10 mouse cellular contexts compared by ENCODE assay signal in the genomic region with DNA sequence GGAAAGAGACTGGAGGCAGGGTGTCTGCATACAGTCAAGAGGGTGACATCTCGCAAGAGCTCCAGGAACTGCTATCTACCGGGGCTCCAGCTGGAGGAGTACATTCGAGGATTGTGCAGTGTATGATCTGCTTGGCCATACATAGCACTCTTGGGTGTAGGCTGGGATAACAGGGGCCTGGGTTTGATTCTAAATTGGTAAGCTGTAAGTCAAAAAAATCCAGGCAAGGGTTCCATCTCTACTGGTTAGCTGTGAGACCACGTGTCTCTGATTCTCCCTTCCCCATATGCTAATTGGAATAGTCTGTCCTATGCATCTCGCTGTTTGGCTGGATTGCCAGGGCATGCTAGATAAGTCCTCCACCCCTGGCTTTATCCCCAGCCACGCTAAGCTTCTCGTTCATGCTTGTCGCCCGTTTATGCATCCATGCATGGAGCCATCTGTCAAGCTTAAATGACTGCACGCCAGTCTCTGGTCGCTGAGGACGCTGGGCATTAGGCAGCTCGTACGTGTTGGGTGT. TPM values are rescaled to one million over a fixed set of nuclear protein-coding genes. Genes with fewer than 3 reads are reported as not detected.
A peak's percentile ranks its signal among the peaks of the same experiment; 100 is the strongest.
DNase-seq lines count a peak whose midpoint lies in the region; ATAC-seq lines count a peak whose summit lies in the region.
"Had no signal": no experiment of that assay in that cellular context is flagged by ENCODE, and none has a peak within 500 bp of the region (broad histone marks: within the 10 kb centered on the region; RNA-seq: fewer than 3 reads in every experiment).

No protein-coding gene starts in this region.

- no peak for DNase-seq in kidney, postnatal 14 days
- peak; percentile 93 for DNase-seq in embryonic facial prominence, embryonic 14.5 days (ENCODE audit: low spot score)
- DNase-seq in intestine, embryonic 14.5 days (ENCODE audit: low spot score): no peak
- no peak for DNase-seq in layer of hippocampus, postnatal 14 days (ENCODE audit: low spot score in 2 of 2)
- DNase-seq in adrenal gland, postnatal 25 days: no peak
- no peak for DNase-seq in yolk sac, embryonic 10.5 days (ENCODE audit: low spot score)

- no peaks in the 10 kb centered on the region for H3K9me3 ChIP-seq in kidney, embryonic 16.5 days (ENCODE audit: low read length)
- H3K9me3 ChIP-seq in embryonic facial prominence, embryonic 14.5 days (ENCODE audit: control insufficient read depth, low read length): no peaks in the 10 kb centered on the region
- no peaks in the 10 kb centered on the region for H3K9me3 ChIP-seq in intestine, embryonic 14.5 days (ENCODE audit: control insufficient read depth, low read length)
- no peaks in the 10 kb centered on the region for H3K9me3 ChIP-seq in neural tube, embryonic 15.5 days (replicated peaks)

- no peak overlapping the region for H3K4me3 ChIP-seq in kidney, embryonic 16.5 days (ENCODE audit: low read length)
- H3K4me3 ChIP-seq in embryonic facial prominence, embryonic 14.5 days (ENCODE audit: low read depth, low read length): 0 out of 2 replicates have a peak overlapping the region, but pooled peaks have one; percentile 16
- no peak overlapping the region for H3K4me3 ChIP-seq in intestine, embryonic 14.5 days (ENCODE audit: low read depth, low read length)
- no peak overlapping the region for H3K4me3 ChIP-seq in neural tube, embryonic 15.5 days (replicated peaks)

- H3K36me3 ChIP-seq in kidney, embryonic 16.5 days (ENCODE audit: insufficient read depth, low read length): no peaks in the 10 kb centered on the region
- H3K36me3 ChIP-seq in embryonic facial prominence, embryonic 14.5 days (ENCODE audit: control insufficient read depth, insufficient read depth, low read length): no peaks in the 10 kb centered on the region
- no peaks in the 10 kb centered on the region for H3K36me3 ChIP-seq in intestine, embryonic 14.5 days (ENCODE audit: control insufficient read depth, insufficient read depth, low read length)
- H3K36me3 ChIP-seq in neural tube, embryonic 15.5 days: no peaks in the 10 kb centered on the region

- ATAC-seq in kidney, embryonic 16.5 days (ENCODE audit: low FRiP score, low TSS enrichment): peak; percentile 41
- peak; percentile 38 for ATAC-seq in embryonic facial prominence, embryonic 14.5 days (ENCODE audit: low read depth)
- peak; percentile 28; the same call in 1 of the 2 replicates for ATAC-seq in intestine, embryonic 14.5 days (replicated peaks; ENCODE audit: low FRiP score, low TSS enrichment, low read depth)
- 0 out of 2 replicates have a peak, but pooled peaks have one; percentile 38 for ATAC-seq in neural tube, embryonic 15.5 days (ENCODE audit: low FRiP score)

- H3K27ac ChIP-seq in kidney, embryonic 16.5 days (ENCODE audit: low read length): peak overlapping the region; percentile 87
- peak overlapping the region; percentile 91 for H3K27ac ChIP-seq in embryonic facial prominence, embryonic 14.5 days (replicated peaks; ENCODE audit: low read depth, low read length)
- peak overlapping the region; percentile 89 for H3K27ac ChIP-seq in intestine, embryonic 14.5 days (ENCODE audit: low read depth)
- H3K27ac ChIP-seq in neural tube, embryonic 15.5 days (replicated peaks): peak overlapping the region; percentile 29; the same call in 1 of the 2 replicates

- peak overlapping the region; percentile 41 for H3K4me2 ChIP-seq in kidney, embryonic 16.5 days (replicated peaks; ENCODE audit: low read depth, low read length)
- peak overlapping the region; percentile 49 for H3K4me2 ChIP-seq in embryonic facial prominence, embryonic 14.5 days (ENCODE audit: low read depth, low read length)
- peak overlapping the region; percentile 43 for H3K4me2 ChIP-seq in intestine, embryonic 14.5 days (ENCODE audit: low read length)
- H3K4me2 ChIP-seq in neural tube, embryonic 15.5 days: peak overlapping the region; percentile 43

- peaks cover 28% of the 10 kb centered on the region for H3K4me1 ChIP-seq in kidney, embryonic 16.5 days (ENCODE audit: insufficient read depth, low read length)
- H3K4me1 ChIP-seq in embryonic facial prominence, embryonic 14.5 days (ENCODE audit: control insufficient read depth, insufficient read depth, low read length): peaks cover 22% of the 10 kb centered on the region
- H3K4me1 ChIP-seq in intestine, embryonic 14.5 days (replicated peaks; ENCODE audit: control insufficient read depth, insufficient read depth, low read length): peaks cover 26% of the 10 kb centered on the region
- peaks cover 15% of the 10 kb centered on the region for H3K4me1 ChIP-seq in neural tube, embryonic 15.5 days

- H3K9ac ChIP-seq in kidney, embryonic 16.5 days (replicated peaks; ENCODE audit: low read length): peak overlapping the region; percentile 2; the same call in 1 of the 2 replicates
- peak overlapping the region; percentile 49; the same call in 1 of the 2 replicates for H3K9ac ChIP-seq in embryonic facial prominence, embryonic 14.5 days (ENCODE audit: low read depth, low read length)
- no peak overlapping the region for H3K9ac ChIP-seq in intestine, embryonic 14.5 days (ENCODE audit: low read length)
- H3K9ac ChIP-seq in neural tube, embryonic 15.5 days (replicated peaks): no peak overlapping the region

- WGBS in kidney, embryonic 16.5 days: 24% methylated on average over 14 of the region's 14 CpGs
- WGBS in embryonic facial prominence, embryonic 14.5 days: 12% methylated on average over 14 of the region's 14 CpGs
- WGBS in intestine, embryonic 14.5 days: 36% methylated on average over 14 of the region's 14 CpGs
- 36% methylated on average over 14 of the region's 14 CpGs for WGBS in neural tube, embryonic 15.5 days

- H3K27me3 ChIP-seq in kidney, embryonic 16.5 days (ENCODE audit: insufficient read depth, low read length): no peaks in the 10 kb centered on the region
- H3K27me3 ChIP-seq in embryonic facial prominence, embryonic 14.5 days (replicated peaks; ENCODE audit: control insufficient read depth, insufficient read depth, low read length): no peaks in the 10 kb centered on the region
- no peaks in the 10 kb centered on the region for H3K27me3 ChIP-seq in intestine, embryonic 14.5 days (replicated peaks; ENCODE audit: control insufficient read depth, insufficient read depth, low read length)
- H3K27me3 ChIP-seq in neural tube, embryonic 15.5 days (replicated peaks): no peaks in the 10 kb centered on the region

RNA-seq across cellular contexts. Expression of gene Fzd2, which starts 20.8 kb away (rescaled TPM):
- polyA plus RNA-seq in kidney, embryonic 16.5 days (2015; fragmentation: Nextera tagmentation; extraction: Ambion mirVana): 27.2 and 27.5 TPM in 2 replicates
- 41.7 and 48.9 TPM in 2 replicates for polyA plus RNA-seq in embryonic facial prominence, embryonic 14.5 days (2014; fragmentation: Nextera tagmentation; extraction: Ambion mirVana)
- 20.4 and 21.9 TPM in 2 replicates for polyA plus RNA-seq in intestine, embryonic 14.5 days (2014; fragmentation: Nextera tagmentation; extraction: Ambion mirVana)
- polyA plus RNA-seq in neural tube, embryonic 15.5 days (2015; fragmentation: Nextera tagmentation; extraction: Ambion mirVana): 8.0 and 10.8 TPM in 2 replicates
- 1 to 10 TPM; 8.5 to 9.4 TPM for total RNA-seq in layer of hippocampus, postnatal 14 days (2021)
- total RNA-seq in adrenal gland, postnatal 25 days (2021): 3.8 and 4.9 TPM in 2 replicates

RNA-seq across cellular contexts. Expression of gene Meioc, which starts 38.6 kb away (rescaled TPM):
- polyA plus RNA-seq in kidney, embryonic 16.5 days (2015; fragmentation: Nextera tagmentation; extraction: Ambion mirVana): 0.28 and 0.34 TPM in 2 replicates
- 0.95 and 1.3 TPM in 2 replicates for polyA plus RNA-seq in embryonic facial prominence, embryonic 14.5 days (2014; fragmentation: Nextera tagmentation; extraction: Ambion mirVana)
- 0.31 and 1.3 TPM in 2 replicates for polyA plus RNA-seq in intestine, embryonic 14.5 days (2014; fragmentation: Nextera tagmentation; extraction: Ambion mirVana)
- 0.19 and 0.27 TPM in 2 replicates for polyA plus RNA-seq in neural tube, embryonic 15.5 days (2015; fragmentation: Nextera tagmentation; extraction: Ambion mirVana)
- total RNA-seq in layer of hippocampus, postnatal 14 days (2021): not detected
- 0.06 TPM in 1 of 2 replicates, not detected in the other for total RNA-seq in adrenal gland, postnatal 25 days (2021)
- total RNA-seq: left cerebral cortex, postnatal 36 days had no signal
- polyA plus RNA-seq: small intestine, adult 2 months had no signal

RNA-seq across cellular contexts. Expression of gene Gm11627, which starts 45.7 kb away (rescaled TPM):
- 7.9 and 10.8 TPM in 2 replicates for polyA plus RNA-seq in kidney, embryonic 16.5 days (2015; fragmentation: Nextera tagmentation; extraction: Ambion mirVana)
- 9.5 and 15.7 TPM in 2 replicates for polyA plus RNA-seq in embryonic facial prominence, embryonic 14.5 days (2014; fragmentation: Nextera tagmentation; extraction: Ambion mirVana)
- 13.5 and 15.7 TPM in 2 replicates for polyA plus RNA-seq in intestine, embryonic 14.5 days (2014; fragmentation: Nextera tagmentation; extraction: Ambion mirVana)
- 6.6 and 7.1 TPM in 2 replicates for polyA plus RNA-seq in neural tube, embryonic 15.5 days (2015; fragmentation: Nextera tagmentation; extraction: Ambion mirVana)
- 1 to 10 TPM; 6.4 to 6.9 TPM for total RNA-seq in layer of hippocampus, postnatal 14 days (2021)
- total RNA-seq in adrenal gland, postnatal 25 days (2021): not detected in 2 replicates

Comparison
In these comparisons a context has a peak if more than half of its experiments do, and no peak if none do; other contexts are left out.
1. H3K27ac ChIP-seq: peak in every context shown above with its lines; median percentile 91 in embryonic facial prominence, embryonic 14.5 days; 89 in intestine, embryonic 14.5 days; 87 in kidney, embryonic 16.5 days; 29 in neural tube, embryonic 15.5 days.
2. H3K9ac ChIP-seq: peak in kidney, embryonic 16.5 days (single experiment) and embryonic facial prominence, embryonic 14.5 days (single experiment); none in intestine, embryonic 14.5 days (single experiment) and neural tube, embryonic 15.5 days (single experiment).
3. Peak in every context shown above with its lines, with median percentiles within 50 percentile points of each other: ATAC-seq and H3K4me2 ChIP-seq.